Mouse (Mus musculus): Measurements from ENCODE around the gene Ap5s1. TPM values are rescaled to one million over a fixed set of nuclear protein-coding genes. Genes with fewer than 3 reads are reported as not detected.

Gene Ap5s1
- total RNA-seq, 2 experiments from 2014 or later: 22.1 to 24.4 TPM

DNA sequence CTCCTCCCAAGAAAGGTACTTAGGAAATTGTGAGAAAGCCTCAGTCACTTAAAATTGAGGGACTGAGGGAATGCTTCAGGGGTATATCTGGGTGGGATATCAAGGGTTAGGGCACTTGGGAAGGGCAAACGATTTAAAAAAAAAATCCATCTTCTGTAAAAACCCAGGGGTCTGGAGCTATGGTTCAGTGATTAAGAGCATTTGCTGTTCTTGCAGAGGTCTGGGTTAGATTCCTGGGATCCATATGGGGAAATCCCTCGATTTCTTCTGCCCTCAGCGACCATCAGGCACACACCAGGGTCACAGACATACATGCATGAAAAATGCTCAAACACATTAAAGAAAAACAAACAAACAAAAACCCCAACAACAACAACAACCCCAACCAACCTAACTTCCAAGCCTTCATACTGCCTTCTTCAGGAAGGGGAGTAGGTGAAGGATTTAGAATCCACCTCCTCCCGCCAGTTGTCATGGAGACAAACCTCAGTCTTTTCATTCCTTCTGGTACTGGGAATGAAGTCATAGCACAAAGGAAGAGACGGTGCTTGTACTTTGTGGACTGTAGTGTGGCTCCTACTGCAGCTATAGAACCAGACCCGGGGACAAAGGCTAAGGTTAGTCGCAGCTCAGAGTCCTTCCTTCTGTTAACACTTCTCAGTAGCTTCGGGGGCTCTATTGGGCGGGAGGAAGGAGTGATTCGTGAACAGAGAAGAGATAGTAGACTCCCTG is 54.8 kb downstream of the Ap5s1 start:
- DNase-seq (ENCODE audit: low spot score in 2 of 2): no peak

DNA sequence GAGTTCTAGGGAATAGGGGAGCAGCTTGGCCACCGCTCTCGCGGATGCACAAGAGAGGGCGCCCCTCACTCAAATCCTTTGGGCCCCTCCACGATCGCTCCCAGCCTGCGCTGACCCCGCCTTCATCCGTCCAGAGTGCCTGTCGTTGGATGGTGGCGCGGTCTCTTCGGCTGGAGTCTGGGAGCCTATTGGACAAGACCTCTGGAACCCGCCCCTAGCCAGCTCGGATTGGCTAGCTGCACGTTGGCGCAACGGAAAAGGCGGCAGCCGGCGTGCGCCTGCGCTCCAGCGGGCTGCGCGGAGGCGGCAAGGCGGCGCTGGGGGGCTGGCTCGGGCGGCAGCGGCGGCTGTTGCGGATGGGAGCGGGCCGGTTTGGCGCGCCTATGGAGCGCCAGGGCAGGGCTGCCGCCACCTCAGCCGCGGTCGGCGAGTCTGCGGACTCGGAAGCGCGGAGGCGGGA is 55.4 kb downstream of the Ap5s1 start, which contains the start of gene Pank2:
Gene Pank2, plus strand, starts transcription at position 283 of the 460 bp plus-strand sequence.
- peak; percentile 98 to 99 for DNase-seq (ENCODE audit: low spot score in 2 of 2)

Other genes starting within 250 kb of the Ap5s1 start
- gene Gfra4, start 164.0 kb upstream of the Ap5s1 start, total RNA-seq (2021): 10 to 100 TPM; 61.4 to 65.5 TPM
- gene Adam33, start 143.3 kb upstream of the Ap5s1 start, total RNA-seq (2021): under 1 TPM; 0.18 to 0.74 TPM
- under 1 TPM; 0.36 to 0.47 TPM for gene Siglec1, start 120.3 kb upstream of the Ap5s1 start, total RNA-seq (2021)
- gene Hspa12b, start 79.8 kb upstream of the Ap5s1 start, total RNA-seq (2021): 1 to 10 TPM; 6.1 to 8.3 TPM
- gene Gm11037, start 73.6 kb upstream of the Ap5s1 start, total RNA-seq (2021): not detected
- gene 1700037H04Rik, start 47.0 kb upstream of the Ap5s1 start, total RNA-seq (2021): 10 to 100 TPM; 57.7 to 60.0 TPM
- gene Cenpb, start 27.0 kb upstream of the Ap5s1 start, total RNA-seq (2021): 10 to 100 TPM; 70.4 to 73.5 TPM
- gene Cdc25b, start 20.1 kb upstream of the Ap5s1 start, total RNA-seq (2021): 10 to 100 TPM; 15.5 to 15.9 TPM
- 1 to 10 TPM; 7.2 to 9.0 TPM for gene Spef1, start 19.8 kb upstream of the Ap5s1 start, total RNA-seq (2021)
- gene Mavs, start 27.0 kb downstream of the Ap5s1 start, total RNA-seq (2021): 1 to 10 TPM; 7.6 to 9.4 TPM
- 10 to 100 TPM; 51.1 to 60.1 TPM for gene Pank2, start 55.4 kb downstream of the Ap5s1 start, total RNA-seq (2021)
- 10 to 100 TPM; 28.8 to 32.3 TPM for gene Rnf24, start 145.8 kb downstream of the Ap5s1 start, total RNA-seq (2021)

Data from layer of hippocampus, adult 18-20 months (tissue).